Mouse (Mus musculus) CH12.LX (cell line): Measurements from ENCODE around the gene Tfpi2. TPM values are rescaled to one million over a fixed set of nuclear protein-coding genes. Genes with fewer than 3 reads are reported as not detected.

ENCODE experiments used
- DNase-seq: peaks from one replicate; pipeline ENCODE4 v3.0.0-alpha.2; 2013; ENCODE audit errors: extremely low read depth
- H3K27ac ChIP-seq: 2 replicates; pipeline ENCODE4 v1.5.1; 2012; ENCODE audit warnings: low read depth, mild to moderate bottlenecking, control low read depth, moderate library complexity; ENCODE audit not compliant: insufficient read depth
- H3K27me3 ChIP-seq: replicated peaks from 2 replicates; pipeline ENCODE3; 2012; ENCODE audit warnings: inconsistent platforms
- H3K36me3 ChIP-seq, 2 experiments: replicated peaks in 1 of 2; 2 replicates each; pipeline versions ENCODE3 to v1.6.1; 2012; ENCODE audit warnings: inconsistent platforms in 1 of 2, low read length in 1 of 2, mild to moderate bottlenecking in 1 of 2, mixed read lengths in 1 of 2, moderate library complexity in 1 of 2; ENCODE audit not compliant: control insufficient read depth in 1 of 2, insufficient read depth in 1 of 2
- H3K4me1 ChIP-seq, 2 experiments: 2 replicates each; pipeline ENCODE4 v1.6.1; 2012; ENCODE audit warnings: inconsistent platforms in 1 of 2, moderate library complexity in 1 of 2; ENCODE audit not compliant: insufficient read depth in 2 of 2, control insufficient read depth in 1 of 2
- H3K4me2 ChIP-seq: 2 replicates; pipeline ENCODE4 v1.6.1; 2012; ENCODE audit warnings: low read depth, mild to moderate bottlenecking, control low read depth; ENCODE audit not compliant: poor library complexity, insufficient read depth, severe bottlenecking
- H3K4me3 ChIP-seq, 3 experiments: fragments of 150-350 bp in 1 of 3; sonication (generic) in 1 of 3; replicated peaks in 1 of 3; 2 replicates each; pipeline versions ENCODE3 to v1.5.1; 2011 to 2012; ENCODE audit warnings: low read depth in 2 of 3, low read length in 2 of 3, mild to moderate bottlenecking in 2 of 3, moderate library complexity in 2 of 3, control low read depth in 1 of 3, improper control_type of control experiment in 1 of 3, inconsistent platforms in 1 of 3, mixed read lengths in 1 of 3; ENCODE audit not compliant: poor library complexity in 1 of 3
- H3K79me2 ChIP-seq: replicated peaks from 2 replicates; pipeline ENCODE4 v1.6.1; 2012; ENCODE audit warnings: mild to moderate bottlenecking, moderate library complexity; ENCODE audit not compliant: control insufficient read depth, poor library complexity, insufficient read depth, severe bottlenecking; ENCODE audit errors: extremely low read depth
- H3K9ac ChIP-seq: 2 replicates; pipeline ENCODE4 v1.6.1; 2012; ENCODE audit warnings: low read depth, mild to moderate bottlenecking, control low read depth, moderate library complexity; ENCODE audit not compliant: insufficient read depth
- H3K9me3 ChIP-seq: replicated peaks from 2 replicates; pipeline ENCODE3; 2012; ENCODE audit warnings: low read length, inconsistent platforms, mixed read lengths
- CHD1 ChIP-seq: IDR thresholded peaks from 2 replicates; pipeline ENCODE4 v1.6.1; 2012; ENCODE audit warnings: low read depth, low read length, improper control_type of control experiment, inconsistent platforms
- CTCF ChIP-seq, 2 experiments: IDR thresholded peaks in 1 of 2; conservative IDR thresholded peaks in 1 of 2; 2 replicates each; pipeline ENCODE4 v1.5.1; 2011 to 2012; ENCODE audit warnings: low read depth in 2 of 2, low read length in 2 of 2, improper control_type of control experiment in 1 of 2, inconsistent platforms in 1 of 2, mild to moderate bottlenecking in 1 of 2, moderate library complexity in 1 of 2
- ELF1 ChIP-seq: IDR thresholded peaks from 2 replicates; pipeline ENCODE4 v1.6.1; 2014; ENCODE audit warnings: low read depth, mild to moderate bottlenecking, inconsistent platforms, low read length, improper control_type of control experiment
- GABPA ChIP-seq: IDR thresholded peaks from 2 replicates; pipeline ENCODE4 v1.6.1; 2012; ENCODE audit warnings: low read depth, low read length, improper control_type of control experiment, inconsistent platforms; ENCODE audit not compliant: insufficient replicate concordance
- HCFC1 ChIP-seq: IDR thresholded peaks from 2 replicates; pipeline ENCODE4 v1.6.1; 2012; ENCODE audit warnings: low read depth, mild to moderate bottlenecking, inconsistent platforms, low read length, improper control_type of control experiment
- IRF4 ChIP-seq: IDR thresholded peaks from 2 replicates; pipeline ENCODE4 v1.6.1; 2014; ENCODE audit warnings: low read depth, mild to moderate bottlenecking, inconsistent platforms, low read length, improper control_type of control experiment
- JUN ChIP-seq: IDR thresholded peaks from 2 replicates; pipeline ENCODE4 v1.6.1; 2011; ENCODE audit warnings: low read depth, mild to moderate bottlenecking, low read length, improper control_type of control experiment, moderate library complexity; ENCODE audit not compliant: insufficient read depth
- JUND ChIP-seq: conservative IDR thresholded peaks from 2 replicates; pipeline ENCODE4 v1.6.1; 2011; ENCODE audit warnings: low read depth, low read length, improper control_type of control experiment
- KAT2A ChIP-seq: IDR thresholded peaks from 2 replicates; pipeline ENCODE4 v1.6.1; 2012; ENCODE audit warnings: low read length, improper control_type of control experiment, inconsistent platforms; ENCODE audit not compliant: insufficient replicate concordance
- MAFK ChIP-seq: IDR thresholded peaks from 2 replicates; pipeline ENCODE4 v1.6.1; 2011; ENCODE audit warnings: low read length, improper control_type of control experiment; ENCODE audit not compliant: insufficient replicate concordance
- MEF2A ChIP-seq: IDR thresholded peaks from 2 replicates; pipeline ENCODE4 v1.6.1; 2014; ENCODE audit warnings: low read depth, mild to moderate bottlenecking, inconsistent platforms, low read length, improper control_type of control experiment, borderline replicate concordance
- MYC ChIP-seq: IDR thresholded peaks from 2 replicates; pipeline ENCODE4 v1.6.1; 2011; ENCODE audit warnings: low read depth, mild to moderate bottlenecking, improper control_type of control experiment, low read length
- NRF1 ChIP-seq: IDR thresholded peaks from 2 replicates; pipeline ENCODE4 v1.6.1; 2014; ENCODE audit warnings: low read depth, mild to moderate bottlenecking, inconsistent platforms, low read length, improper control_type of control experiment, moderate library complexity
- PAX5 ChIP-seq: IDR thresholded peaks from 2 replicates; pipeline ENCODE4 v1.6.1; 2012; ENCODE audit warnings: low read length, inconsistent platforms, mixed read lengths
- POLR2AphosphoS2 ChIP-seq: IDR thresholded peaks from 2 replicates; pipeline ENCODE4 v1.6.1; 2011; ENCODE audit warnings: low read depth, low read length, improper control_type of control experiment
- SIN3A ChIP-seq: IDR thresholded peaks from 2 replicates; pipeline ENCODE4 v1.6.1; 2012; ENCODE audit warnings: low read length, improper control_type of control experiment, inconsistent platforms
- SMC3 ChIP-seq: IDR thresholded peaks from 2 replicates; pipeline ENCODE4 v1.6.1; 2011; ENCODE audit warnings: low read depth, low read length, improper control_type of control experiment
- TCF12 ChIP-seq: IDR thresholded peaks from 2 replicates; pipeline ENCODE4 v1.6.1; 2014; ENCODE audit warnings: low read depth, mild to moderate bottlenecking, inconsistent platforms, low read length, improper control_type of control experiment
- USF1 ChIP-seq: IDR thresholded peaks from 2 replicates; pipeline ENCODE4 v1.6.1; 2014; ENCODE audit warnings: low read depth, mild to moderate bottlenecking, inconsistent platforms, low read length, improper control_type of control experiment
- USF2 ChIP-seq: conservative IDR thresholded peaks from 2 replicates; pipeline ENCODE4 v1.6.1; 2011; ENCODE audit warnings: low read depth, low read length, improper control_type of control experiment
- ZMIZ1 ChIP-seq: IDR thresholded peaks from 2 replicates; pipeline ENCODE4 v1.6.1; 2012; ENCODE audit warnings: low read depth, mild to moderate bottlenecking, inconsistent platforms, low read length, improper control_type of control experiment
- dilution Hi-C: fragments of 300-500 bp; cut with MboI; formaldehyde crosslinking; loops from 2 replicates; pipeline ENCODE4 v1.14.3; 2020; ENCODE audit warnings: low sequenced_read_pairs; ENCODE audit not compliant: extremely low pct_unique_long_range_greater_than_20kb, extremely low pct_ligation_motif_present
- in situ Hi-C: fragments of 300-500 bp; cut with MboI; formaldehyde crosslinking; loops from 3 replicates; pipeline ENCODE4 v1.14.3; 2019; ENCODE audit warnings: low sequenced_read_pairs, low pct_ligation_motif_present, low pct_unique_long_range_greater_than_20kb, mixed read lengths
- polyA plus RNA-seq: library from polyadenylated mRNA; unstranded; fragments of >175 nt; gene quantifications from 2 replicates; pipeline ENCODE4 v1.2.1, GENCODE M21; 2012; ENCODE audit warnings: low read depth; ENCODE audit not compliant: insufficient read length
- total RNA-seq, 2 experiments: library from RNA; depleted of rRNA; stranded (reverse); fragments of 300-350 nt in 1 of 2; fragments of >200 nt in 1 of 2; gene quantifications; 2 replicates each; pipeline ENCODE4 v1.2.3; 2012 to 2014

Gene Tfpi2
- total and polyA plus RNA-seq, 3 experiments, result not detected

- no peaks in the 10 kb centered on the region for H3K36me3 ChIP-seq
- H3K79me2 ChIP-seq, result no peaks in the 10 kb centered on the region
- dilution Hi-C loops, result no loop called here
- H3K9ac ChIP-seq, result no peak overlapping the region
- H3K9me3 ChIP-seq, result no peaks in the 10 kb centered on the region
- DNase-seq, result no peak
- no peak overlapping the region for H3K4me3 ChIP-seq
- no peak overlapping the region for H3K4me2 ChIP-seq
- TF ChIP-seq GABPA, result no peak
- no peak for TF ChIP-seq CTCF (conservative IDR thresholded peaks at IDR 0.05 in 1 of 2, IDR thresholded peaks at IDR 0.05 in 1 of 2; ENCODE audit: low read depth in 2 of 2, low read length in 2 of 2)
- no peak for TF ChIP-seq CHD1
- no peak for TF ChIP-seq KAT2A
- no peak for TF ChIP-seq TCF12
- TF ChIP-seq MAFK, result no peak
- no peak for TF ChIP-seq PAX5
- TF ChIP-seq JUND, result no peak
- no peak for TF ChIP-seq USF1
- TF ChIP-seq, all 38 proteins: peak for 0
- Histone ChIP-seq H3K27ac (no peak overlapping the region), H3K27me3 (no peaks in the 10 kb centered on the region), H3K4me1 (no peaks in the 10 kb centered on the region)
- in situ Hi-C loops, result no loop called here
These were observed 19.9 kb upstream of the Tfpi2 start for GRCm38 (mm10) chr6:4008501-4009040.

GRCm38 (mm10) chr6:4004808-4005207 is 16.1 kb upstream of the Tfpi2 start:
- Histone ChIP-seq H3K4me3 (no peak overlapping the region), H3K79me2 (no peaks in the 10 kb centered on the region), H3K4me1 (peaks cover 4 to 8% of the 10 kb centered on the region in 2 experiments; a peak in 3 of 4 replicates), H3K9ac (no peak overlapping the region), H3K27me3 (no peaks in the 10 kb centered on the region), H3K27ac (no peak overlapping the region), H3K4me2 (no peak overlapping the region), H3K36me3 (no peaks in the 10 kb centered on the region), H3K9me3 (no peaks in the 10 kb centered on the region)
- dilution Hi-C loops (no loop called here), in situ Hi-C loops (no loop called here)
- no peak for DNase-seq
- TF ChIP-seq MYC (no peak), ZMIZ1 (no peak), IRF4 (no peak), MAFK (no peak), TCF12 (no peak), ELF1 (no peak), MEF2A (no peak), USF2 (no peak), JUN (no peak), NRF1 (no peak), HCFC1 (no peak), SIN3A (no peak), SMC3 (no peak), POLR2AphosphoS2 (no peak)
